Mouse (Mus musculus) hindbrain, embryonic 16.5 days (tissue): ENCODE data around the gene Prom2. TPM values are rescaled to one million over a fixed set of nuclear protein-coding genes. Genes with fewer than 3 reads are reported as not detected.

Source experiments
- ATAC-seq: fragments of 200-750 bp; cut with Nextera tagmentation; 2 replicates; pipeline ENCODE4 v1.8.0; 2017; ENCODE audit warnings: moderate TSS enrichment, moderate library complexity
- H3K27ac ChIP-seq: fragments of 300-500 bp; sonication (generic); 2 replicates; pipeline ENCODE4 v1.5.1; 2014; ENCODE audit warnings: low read depth, mild to moderate bottlenecking, control low read depth, low read length, moderate library complexity
- H3K27me3 ChIP-seq: fragments of 300-500 bp; sonication (generic); replicated peaks from 2 replicates; pipeline ENCODE4 v1.6.1; 2014; ENCODE audit warnings: low read length; ENCODE audit not compliant: control insufficient read depth, insufficient read depth
- H3K36me3 ChIP-seq: fragments of 300-500 bp; sonication (generic); 2 replicates; pipeline ENCODE4 v1.6.1; 2014; ENCODE audit warnings: mild to moderate bottlenecking, low read length, moderate library complexity, mixed read lengths; ENCODE audit not compliant: control insufficient read depth, insufficient read depth
- H3K4me1 ChIP-seq: fragments of 300-500 bp; sonication (generic); 2 replicates; pipeline ENCODE4 v1.6.1; 2014; ENCODE audit warnings: low read depth, low read length; ENCODE audit not compliant: control insufficient read depth, insufficient read depth
- H3K4me2 ChIP-seq: fragments of 300-500 bp; sonication (generic); 2 replicates; pipeline ENCODE4 v1.6.1; 2014; ENCODE audit warnings: mild to moderate bottlenecking, low read length, control low read depth, moderate library complexity
- H3K4me3 ChIP-seq: fragments of 300-500 bp; sonication (generic); 2 replicates; pipeline ENCODE4 v1.5.1; 2014; ENCODE audit warnings: mild to moderate bottlenecking, low read length, control low read depth, moderate library complexity
- H3K9ac ChIP-seq: fragments of 300-500 bp; sonication (generic); 2 replicates; pipeline ENCODE4 v1.6.1; 2014; ENCODE audit warnings: low read depth, mild to moderate bottlenecking, control low read depth, low read length, moderate library complexity
- H3K9me3 ChIP-seq: fragments of 300-500 bp; sonication (generic); 2 replicates; pipeline ENCODE4 v1.6.1; 2014; ENCODE audit warnings: mild to moderate bottlenecking, low read length, moderate library complexity; ENCODE audit not compliant: control insufficient read depth
- WGBS: fragments of 180-500 bp; shearing (Covaris S2); extraction: QIAGEN DNeasy Blood & Tissue Kit; methylation state at CpG from one replicate; pipeline ENCODE4 v1.1.7; 2014; 5-methylcytosine and 5-hydroxymethylcytosine counted together
- polyA plus RNA-seq: library from polyadenylated mRNA; unstranded; fragments of >200 nt; fragmentation: Nextera tagmentation; extraction: Ambion mirVana; gene quantifications from 2 replicates; pipeline ENCODE4 v1.2.1, GENCODE M21; 2015

Gene Prom2
- polyA plus RNA-seq: 0.05 and 0.06 TPM in 2 replicates

GRCm38 (mm10) chr2:127541185-127541584 is at the start of gene Prom2:
Prom2 (minus strand) TSS chr2:127541467.
- Histone ChIP-seq H3K4me3 (0 out of 2 replicates have a peak within 1 kb of the TSS, but pooled peaks have one; percentile 4), H3K27ac (no peak within 1 kb of the TSS), H3K4me1 (peaks cover 4% of the 10 kb centered on the region; the same call in 1 of the 2 replicates), H3K27me3 (peaks cover 28% of the 10 kb centered on the region), H3K9me3 (no peaks in the 10 kb centered on the region), H3K36me3 (no peaks in the 10 kb centered on the region), H3K9ac (peak within 1 kb of the TSS; percentile 46; the same call in 1 of the 2 replicates), H3K4me2 (peak within 1 kb of the TSS; percentile 38)
- no peak for ATAC-seq
- 4% methylated on average over 23 of the region's 29 CpGs for WGBS

- no peaks in the 10 kb centered on the region for H3K27me3 ChIP-seq
- 81% methylated on average over 4 of the region's 4 CpGs for WGBS
Measured at GRCm38 (mm10) chr2:127590840-127591239, 49.6 kb upstream of the Prom2 start.

GRCm38 (mm10) chr2:127590204-127590603 is 48.9 kb upstream of the Prom2 start:
- H3K36me3 ChIP-seq: peaks cover 4% of the 10 kb centered on the region; the same call in 1 of the 2 replicates
- no peak overlapping the region for H3K4me3 ChIP-seq
- H3K9me3 ChIP-seq: no peaks in the 10 kb centered on the region
- H3K27me3 ChIP-seq: no peaks in the 10 kb centered on the region
- no peak overlapping the region for H3K9ac ChIP-seq
- peaks cover 17% of the 10 kb centered on the region for H3K4me1 ChIP-seq
- ATAC-seq: no peak
- WGBS: 81% methylated on average over 15 of the region's 15 CpGs
- H3K27ac ChIP-seq: no peak overlapping the region
- H3K4me2 ChIP-seq: no peak overlapping the region

More at GRCm38 (mm10) chr2:127590840-127591239, 49.6 kb upstream of the Prom2 start:
- Histone ChIP-seq H3K4me3 (no peak overlapping the region), H3K4me1 (peaks cover 17% of the 10 kb centered on the region), H3K9ac (no peak overlapping the region), H3K27ac (no peak overlapping the region), H3K4me2 (no peak overlapping the region), H3K36me3 (peaks cover 6% of the 10 kb centered on the region; the same call in 1 of the 2 replicates), H3K9me3 (no peaks in the 10 kb centered on the region)
- no peak for ATAC-seq

GRCm38 (mm10) chr2:127588897-127589296 is 47.6 kb upstream of the Prom2 start:
- H3K4me3 ChIP-seq: no peak overlapping the region
- H3K27me3 ChIP-seq: no peaks in the 10 kb centered on the region
- H3K4me2 ChIP-seq: no peak overlapping the region
- no peak for ATAC-seq
- H3K9ac ChIP-seq: no peak overlapping the region
- WGBS: 90% methylated on average over 9 of the region's 9 CpGs
- H3K4me1 ChIP-seq: peaks cover 21% of the 10 kb centered on the region
- no peak overlapping the region for H3K27ac ChIP-seq
- peaks cover 3% of the 10 kb centered on the region; the same call in 1 of the 2 replicates for H3K36me3 ChIP-seq
- no peaks in the 10 kb centered on the region for H3K9me3 ChIP-seq

GRCm38 (mm10) chr2:127587514-127587844 is 46.2 kb upstream of the Prom2 start:
- Histone ChIP-seq H3K4me1 (peaks cover 25% of the 10 kb centered on the region), H3K9me3 (no peaks in the 10 kb centered on the region), H3K9ac (peak overlapping the region; percentile 90), H3K4me2 (peak overlapping the region; percentile 73), H3K27me3 (no peaks in the 10 kb centered on the region), H3K4me3 (peak overlapping the region; percentile 70), H3K27ac (peak overlapping the region; percentile 94), H3K36me3 (peaks cover 3% of the 10 kb centered on the region; the same call in 1 of the 2 replicates)
- no peak; the same call in 1 of the 2 replicates for ATAC-seq
- WGBS: 0% methylated on average over 22 of the region's 22 CpGs

GRCm38 (mm10) chr2:127586694-127587513 is 45.6 kb upstream of the Prom2 start, which contains the start of the genes Zfp661 and Mrps5:
Zfp661 (minus strand) TSS chr2:127587094.
Mrps5 (plus strand) TSS chr2:127587222.
- WGBS: 7% methylated on average over 36 of the region's 39 CpGs

GRCm38 (mm10) chr2:127584436-127584858 is 43.2 kb upstream of the Prom2 start:
- Histone ChIP-seq H3K36me3 (peaks cover 2% of the 10 kb centered on the region; the same call in 1 of the 2 replicates), H3K4me1 (peaks cover 25% of the 10 kb centered on the region), H3K27ac (peak overlapping the region; percentile 74), H3K9ac (peak overlapping the region; percentile 80), H3K27me3 (no peaks in the 10 kb centered on the region), H3K9me3 (no peaks in the 10 kb centered on the region), H3K4me3 (peak overlapping the region; percentile 72), H3K4me2 (peak overlapping the region; percentile 66)
- WGBS: under 1% methylated on average over 24 of the region's 24 CpGs
- peak; percentile 93 for ATAC-seq

More at GRCm38 (mm10) chr2:127586694-127587513, 45.6 kb upstream of the Prom2 start, which contains the start of the genes Zfp661 and Mrps5:
- Histone ChIP-seq H3K36me3 (no peaks in the 10 kb centered on the region), H3K4me2 (peak within 1 kb of the TSS; percentile 73), H3K27ac (peak within 1 kb of the TSS; percentile 94), H3K9me3 (no peaks in the 10 kb centered on the region), H3K27me3 (no peaks in the 10 kb centered on the region), H3K9ac (peak within 1 kb of the TSS; percentile 90), H3K4me3 (peak within 1 kb of the TSS; percentile 70), H3K4me1 (peaks cover 25% of the 10 kb centered on the region)
- ATAC-seq: peak; percentile 87

GRCm38 (mm10) chr2:127573322-127573721 is 32.1 kb upstream of the Prom2 start:
- Histone ChIP-seq H3K36me3 (peaks cover 18% of the 10 kb centered on the region), H3K27ac (no peak overlapping the region), H3K9me3 (peaks cover 4% of the 10 kb centered on the region), H3K4me1 (no peaks in the 10 kb centered on the region), H3K27me3 (no peaks in the 10 kb centered on the region), H3K9ac (no peak overlapping the region), H3K4me3 (no peak overlapping the region), H3K4me2 (no peak overlapping the region)
- WGBS: 77% methylated on average over 1 of the region's 1 CpGs
- no peak for ATAC-seq
